Mouse (Mus musculus): ENCODE data around the gene Ireb2. TPM values are rescaled to one million over a fixed set of nuclear protein-coding genes. Genes with fewer than 3 reads are reported as not detected.
"Not testable (repeated sequence)": the region's sequence is repeated elsewhere in the genome, so short reads cannot be mapped to it uniquely, and the experiment has no call there.

The Ireb2 gene
- polyA plus RNA-seq, 1 experiment from 2014 or later, result 46.4 TPM

- Histone ChIP-seq H3K36me3 (replicated peaks) (peaks cover 5% of the 10 kb centered on the region), H3K27me3 (ENCODE audit: poor library complexity, severe bottlenecking) (no peaks in the 10 kb centered on the region), H3K4me3 (peak within 1 kb of the TSS; percentile 77), H3K27ac (peak within 1 kb of the TSS; percentile 80), H3K9me3 (no peaks in the 10 kb centered on the region), H3K4me1 (peaks cover 15% of the 10 kb centered on the region)
- under 1% methylated on average over 34 of the region's 34 CpGs for WGBS
- peak; percentile 90 for DNase-seq (ENCODE audit: extremely low spot score, low spot score)
Measured at GRCm38 (mm10) chr9:54917010-54917677, 53.6 kb downstream of the Ireb2 start, which contains the start of gene Hykk. Gene Hykk (plus strand): TSS chr9:54917283.

GRCm38 (mm10) chr9:54918191-54918590 is 54.6 kb downstream of the Ireb2 start:
- Histone ChIP-seq H3K4me3 (0 out of 2 replicates have a peak overlapping the region, but pooled peaks have one; percentile 77), H3K4me1 (peaks cover 15% of the 10 kb centered on the region), H3K27me3 (ENCODE audit: poor library complexity, severe bottlenecking) (no peaks in the 10 kb centered on the region), H3K27ac (no peak overlapping the region), H3K9me3 (no peaks in the 10 kb centered on the region), H3K36me3 (replicated peaks) (peaks cover 10% of the 10 kb centered on the region)
- DNase-seq (ENCODE audit: extremely low spot score, low spot score), result no peak
- WGBS, result 80% methylated on average over 2 of the region's 2 CpGs

- H3K9me3 ChIP-seq, result no peaks in the 10 kb centered on the region
- peaks cover 10% of the 10 kb centered on the region for H3K36me3 ChIP-seq (replicated peaks)
- 94% methylated on average over 5 of the region's 5 CpGs for WGBS
- H3K27me3 ChIP-seq (ENCODE audit: poor library complexity, severe bottlenecking), result no peaks in the 10 kb centered on the region
- H3K27ac ChIP-seq, result no peak overlapping the region
- DNase-seq (ENCODE audit: extremely low spot score, low spot score), result no peak
- no peak overlapping the region for H3K4me3 ChIP-seq
- peaks cover 15% of the 10 kb centered on the region for H3K4me1 ChIP-seq
Measured at GRCm38 (mm10) chr9:54918781-54919180, 55.2 kb downstream of the Ireb2 start.

- Histone ChIP-seq H3K4me3 (no peak overlapping the region), H3K27ac (no peak overlapping the region), H3K36me3 (replicated peaks) (peaks cover 10% of the 10 kb centered on the region), H3K27me3 (ENCODE audit: poor library complexity, severe bottlenecking) (no peaks in the 10 kb centered on the region), H3K4me1 (peaks cover 15% of the 10 kb centered on the region), H3K9me3 (no peaks in the 10 kb centered on the region)
- no peak for DNase-seq (ENCODE audit: extremely low spot score, low spot score)
- 60% methylated on average over 4 of the region's 4 CpGs for WGBS
Measured at GRCm38 (mm10) chr9:54919946-54920345, 56.4 kb downstream of the Ireb2 start.

- H3K4me1 ChIP-seq, result no peaks in the 10 kb centered on the region
- H3K27me3 ChIP-seq (ENCODE audit: poor library complexity, severe bottlenecking), result no peaks in the 10 kb centered on the region
- no peak overlapping the region for H3K4me3 ChIP-seq
- no peaks in the 10 kb centered on the region for H3K9me3 ChIP-seq
- no peak for DNase-seq (ENCODE audit: extremely low spot score, low spot score)
- no peaks in the 10 kb centered on the region for H3K36me3 ChIP-seq (replicated peaks)
- no peak overlapping the region for H3K27ac ChIP-seq
- WGBS, result 95% methylated on average over 1 of the region's 1 CpGs
Measured at GRCm38 (mm10) chr9:54930741-54931140, 67.2 kb downstream of the Ireb2 start.

- 5% methylated on average over 1 of the region's 1 CpGs for WGBS
- H3K4me3 ChIP-seq, result no peak overlapping the region
Measured at GRCm38 (mm10) chr9:54931765-54932164, 68.2 kb downstream of the Ireb2 start.

GRCm38 (mm10) chr9:54932379-54932778 is 68.8 kb downstream of the Ireb2 start:
- Histone ChIP-seq H3K27ac (no peak overlapping the region), H3K4me1 (no peaks in the 10 kb centered on the region), H3K9me3 (no peaks in the 10 kb centered on the region), H3K36me3 (replicated peaks) (no peaks in the 10 kb centered on the region), H3K27me3 (ENCODE audit: poor library complexity, severe bottlenecking) (no peaks in the 10 kb centered on the region), H3K4me3 (no peak overlapping the region)
- 79% methylated on average over 2 of the region's 2 CpGs for WGBS
- no peak for DNase-seq (ENCODE audit: extremely low spot score, low spot score)

More at GRCm38 (mm10) chr9:54931765-54932164, 68.2 kb downstream of the Ireb2 start:
- no peaks in the 10 kb centered on the region for H3K36me3 ChIP-seq (replicated peaks)
- no peaks in the 10 kb centered on the region for H3K27me3 ChIP-seq (ENCODE audit: poor library complexity, severe bottlenecking)
- H3K27ac ChIP-seq, result no peak overlapping the region
- DNase-seq (ENCODE audit: extremely low spot score, low spot score), result no peak
- H3K4me1 ChIP-seq, result no peaks in the 10 kb centered on the region
- no peaks in the 10 kb centered on the region for H3K9me3 ChIP-seq

GRCm38 (mm10) chr9:54942071-54942470 is 78.5 kb downstream of the Ireb2 start:
- no peaks in the 10 kb centered on the region for H3K4me1 ChIP-seq
- no peak for DNase-seq (ENCODE audit: extremely low spot score, low spot score)
- no peaks in the 10 kb centered on the region for H3K36me3 ChIP-seq (replicated peaks)
- WGBS, result 94% methylated on average over 4 of the region's 4 CpGs
- H3K9me3 ChIP-seq, result no peaks in the 10 kb centered on the region
- H3K27ac ChIP-seq, result no peak overlapping the region
- H3K4me3 ChIP-seq, result no peak overlapping the region
- no peaks in the 10 kb centered on the region for H3K27me3 ChIP-seq (ENCODE audit: poor library complexity, severe bottlenecking)

GRCm38 (mm10) chr9:54944467-54944866 is 80.9 kb downstream of the Ireb2 start:
- no peaks in the 10 kb centered on the region for H3K4me1 ChIP-seq
- no peak overlapping the region for H3K27ac ChIP-seq
- 64% methylated on average over 2 of the region's 2 CpGs for WGBS
- H3K9me3 ChIP-seq, result no peaks in the 10 kb centered on the region
- H3K27me3 ChIP-seq (ENCODE audit: poor library complexity, severe bottlenecking), result no peaks in the 10 kb centered on the region
- H3K36me3 ChIP-seq (replicated peaks), result no peaks in the 10 kb centered on the region
- H3K4me3 ChIP-seq, result no peak overlapping the region
- DNase-seq (ENCODE audit: extremely low spot score, low spot score), result no peak

- Histone ChIP-seq H3K4me3 (no peak overlapping the region), H3K9me3 (no peaks in the 10 kb centered on the region), H3K36me3 (replicated peaks) (no peaks in the 10 kb centered on the region), H3K27ac (no peak overlapping the region), H3K27me3 (ENCODE audit: poor library complexity, severe bottlenecking) (no peaks in the 10 kb centered on the region), H3K4me1 (peaks cover 4% of the 10 kb centered on the region)
- no peak for DNase-seq (ENCODE audit: extremely low spot score, low spot score)
- WGBS, result 83% methylated on average over 16 of the region's 16 CpGs
Measured at GRCm38 (mm10) chr9:54946256-54946655, 82.7 kb downstream of the Ireb2 start.

- Histone ChIP-seq H3K4me3 (no peak overlapping the region), H3K36me3 (replicated peaks) (peaks cover 25% of the 10 kb centered on the region), H3K27ac (no peak overlapping the region), H3K4me1 (peaks cover 18% of the 10 kb centered on the region), H3K9me3 (no peaks in the 10 kb centered on the region), H3K27me3 (ENCODE audit: poor library complexity, severe bottlenecking) (no peaks in the 10 kb centered on the region)
- no peak for DNase-seq (ENCODE audit: extremely low spot score, low spot score)
Measured at GRCm38 (mm10) chr9:54949465-54949864, 85.9 kb downstream of the Ireb2 start.

GRCm38 (mm10) chr9:54950162-54950561 is 86.6 kb downstream of the Ireb2 start:
- Histone ChIP-seq H3K27ac (peak overlapping the region; percentile 94), H3K4me1 (peaks cover 18% of the 10 kb centered on the region), H3K4me3 (peak overlapping the region; percentile 90), H3K36me3 (replicated peaks) (peaks cover 32% of the 10 kb centered on the region)
- not testable (repeated sequence) for DNase-seq (ENCODE audit: extremely low spot score, low spot score); H3K27me3 ChIP-seq (ENCODE audit: poor library complexity, severe bottlenecking); H3K9me3 ChIP-seq
- WGBS, result 55% methylated on average over 8 of the region's 8 CpGs

- peaks cover 18% of the 10 kb centered on the region for H3K4me1 ChIP-seq
- peak within 1 kb of the TSS; percentile 90 for H3K4me3 ChIP-seq
- H3K27me3 ChIP-seq (ENCODE audit: poor library complexity, severe bottlenecking), result no peaks in the 10 kb centered on the region
- peak; percentile 95 for DNase-seq (ENCODE audit: extremely low spot score, low spot score)
- H3K27ac ChIP-seq, result peak within 1 kb of the TSS; percentile 94
- peaks cover 37% of the 10 kb centered on the region for H3K36me3 ChIP-seq (replicated peaks)
- under 1% methylated on average over 65 of the region's 65 CpGs for WGBS
- no peaks in the 10 kb centered on the region for H3K9me3 ChIP-seq
Measured at GRCm38 (mm10) chr9:54950575-54951321, 87.2 kb downstream of the Ireb2 start, which contains the start of the genes Psma4 and AY074887. Gene Psma4 (plus strand): TSS chr9:54950790. Gene AY074887 (minus strand): TSS chr9:54950998.

All from forebrain, embryonic 10.5 days (tissue).